Mouse (Mus musculus) frontal cortex, adult (tissue): ENCODE measurements at regions not wholly inside any gene's neighbourhood (a gene's known extent, or its start where the extent isn't known, plus 50 kb on each side); places are given as distances from the start of the nearest gene placed in this dataset.
A peak's percentile ranks its signal among the peaks of the same experiment; 100 is the strongest.
"Not testable (repeated sequence)": the region's sequence is repeated elsewhere in the genome, so short reads cannot be mapped to it uniquely, and the experiment has no call there.

ENCODE experiments used
- ATAC-seq: cut with Nextera tagmentation; 2 replicates; pipeline ENCODE4 v1.9.2; 2017; ENCODE audit warnings: mild to moderate bottlenecking, moderate library complexity, mixed read lengths; ENCODE audit not compliant: low TSS enrichment

DNA sequence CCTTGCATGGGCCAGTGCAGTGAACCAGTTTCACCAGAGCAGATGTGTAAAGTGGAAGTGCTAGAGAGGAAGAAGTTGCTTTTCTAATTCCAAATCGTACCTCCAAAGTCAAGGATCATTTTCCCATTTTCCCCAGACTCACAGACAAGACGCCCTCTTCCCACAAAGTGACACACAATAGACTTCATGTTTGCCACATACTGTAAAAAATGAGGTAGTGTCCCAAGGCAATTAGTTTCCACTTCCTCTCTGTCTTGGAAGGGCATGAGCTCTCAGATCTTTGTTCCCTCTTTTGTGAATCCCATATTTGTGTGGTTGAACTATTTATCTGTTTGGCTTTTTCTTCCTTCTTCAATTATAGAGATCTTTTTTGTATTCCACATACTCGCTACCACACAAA is 137.0 kb downstream of the Sptssa start:
- no peak for ATAC-seq

DNA sequence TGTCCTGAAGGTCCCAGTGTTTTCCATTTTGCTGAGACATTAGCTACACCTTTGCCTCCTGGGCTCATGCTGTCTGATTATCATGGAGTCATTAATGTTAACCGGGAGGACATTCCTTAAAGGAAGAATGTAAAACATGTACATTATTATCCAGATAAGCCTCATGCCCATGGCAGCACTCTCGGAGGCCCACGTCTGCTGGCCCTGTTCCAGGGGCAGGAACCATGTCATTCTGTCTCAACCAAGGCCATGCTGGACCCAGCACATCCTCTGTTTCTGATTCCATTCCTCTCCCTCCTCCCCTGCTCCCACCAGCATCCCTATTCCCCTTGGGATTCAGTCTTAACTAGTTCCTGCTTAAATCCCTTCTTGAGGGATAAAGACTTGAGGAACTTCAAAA is 139.1 kb downstream of the Sptssa start:
- ATAC-seq: no peak

DNA sequence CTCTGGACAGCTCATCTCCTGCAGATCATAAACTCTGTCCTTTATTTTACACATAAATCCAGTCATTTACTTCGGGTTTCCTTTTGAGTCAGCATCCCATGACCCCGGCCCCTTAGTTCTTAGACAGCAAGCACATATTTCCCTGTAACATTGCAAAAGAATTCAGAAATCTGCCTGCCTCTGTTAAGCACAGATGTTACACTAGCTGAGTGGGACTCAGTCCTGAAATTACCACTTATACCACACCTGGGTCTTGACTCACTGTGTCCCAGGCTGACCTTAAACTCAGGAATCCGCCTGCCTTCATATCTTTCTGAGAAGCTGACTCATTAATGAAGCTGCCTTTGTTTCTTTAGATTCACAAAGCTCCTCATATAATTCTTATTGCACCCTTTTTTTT is 139.9 kb downstream of the Sptssa start:
- no peak for ATAC-seq

- not testable (repeated sequence) for ATAC-seq
Observed at GRCm38 (mm10) chr12:54516039-54516438, 140.3 kb downstream of the Sptssa start.

DNA sequence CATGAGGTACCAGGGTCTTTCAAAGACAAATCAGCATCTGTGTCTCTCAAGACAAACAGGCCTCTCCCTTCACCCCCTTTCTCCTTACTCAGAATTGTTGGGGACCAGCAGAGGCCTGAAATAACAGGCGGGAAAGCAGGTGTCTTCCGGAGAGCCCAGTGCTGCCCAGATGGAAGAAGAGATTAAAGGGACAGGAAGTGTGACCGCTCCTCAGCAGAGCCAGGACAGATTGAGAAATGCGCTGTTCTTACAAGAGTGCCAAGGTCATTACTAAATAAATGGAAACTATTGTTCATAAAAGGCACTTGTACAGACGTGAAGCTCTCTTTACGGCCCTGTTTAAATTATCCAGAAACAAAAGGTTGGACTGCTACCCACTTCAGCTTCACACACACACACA is 146.5 kb downstream of the Sptssa start:
- no peak for ATAC-seq

DNA sequence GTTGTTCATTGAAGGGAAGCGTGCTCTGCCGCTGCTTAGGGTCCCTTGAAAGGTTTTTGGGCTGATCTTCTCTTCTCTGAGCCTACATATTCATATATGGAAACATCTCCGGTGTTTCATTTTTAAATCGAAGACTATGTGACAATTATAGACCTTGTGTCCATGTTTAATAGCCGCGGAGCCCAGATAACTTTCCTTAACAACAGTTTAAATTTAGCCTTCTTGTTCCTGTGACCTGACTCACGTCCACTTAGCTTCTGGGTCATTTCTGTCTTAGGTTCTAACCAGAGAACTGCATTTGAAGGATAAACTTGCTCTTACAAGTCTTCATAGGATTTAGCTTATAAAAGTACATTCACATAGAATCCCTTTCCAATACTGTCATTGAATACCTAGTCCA is 153.6 kb downstream of the Sptssa start:
- ATAC-seq: no peak

- ATAC-seq: no peak
Observed at GRCm38 (mm10) chr12:54499963-54500362, 156.4 kb downstream of the Sptssa start.

GRCm38 (mm10) chr12:54495701-54496374 is 160.5 kb downstream of the Sptssa start:
- ATAC-seq: no peak

DNA sequence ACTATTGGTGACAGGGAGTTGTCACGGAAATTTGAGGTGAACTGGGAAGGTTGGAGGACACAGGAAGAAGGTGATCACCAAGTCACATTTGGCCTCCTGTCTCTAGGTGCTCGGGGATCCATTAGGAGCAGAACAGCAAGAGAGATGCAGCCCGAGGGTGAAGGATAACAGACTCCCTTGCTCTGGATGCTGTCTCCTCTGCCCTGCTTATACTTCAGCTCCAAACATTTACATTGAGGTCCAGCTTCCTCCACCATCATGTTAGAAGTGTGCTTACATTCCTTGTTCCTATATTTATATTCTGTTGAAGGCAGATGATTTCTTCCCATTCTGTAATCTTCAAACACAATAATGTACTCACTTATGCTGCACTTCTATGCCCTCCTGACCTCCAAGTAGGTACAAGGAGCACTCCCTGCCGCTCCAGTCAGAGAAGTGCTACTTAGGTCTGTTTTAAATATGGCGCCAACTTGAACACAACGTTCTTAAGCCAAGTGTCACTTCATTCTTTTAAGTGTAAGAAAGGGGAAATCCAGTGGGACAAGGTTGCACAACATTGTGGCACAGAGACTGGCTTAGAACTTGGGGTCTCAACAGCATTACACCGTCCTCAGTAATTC is 161.5 kb downstream of the Sptssa start:
- ATAC-seq: no peak

DNA sequence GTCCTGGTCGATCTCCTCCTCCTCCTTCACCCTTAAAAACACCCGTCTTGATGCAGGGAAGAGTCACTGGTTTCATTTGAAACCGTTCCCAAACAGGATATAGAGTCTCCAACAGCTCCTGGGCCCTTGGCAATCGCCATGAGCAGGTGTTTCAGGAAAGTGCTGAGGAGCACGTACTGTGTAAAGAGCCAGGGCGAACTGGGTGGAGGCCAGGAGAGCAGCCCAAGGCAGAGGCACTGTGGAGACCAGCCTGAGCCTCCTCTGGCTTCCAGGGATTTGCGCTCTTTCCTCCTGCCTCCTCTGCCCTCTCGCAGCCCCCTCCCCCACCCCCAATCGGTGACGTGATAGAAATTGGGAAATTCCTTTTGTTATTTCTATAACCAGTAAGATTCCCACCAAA is 163.6 kb downstream of the Sptssa start:
- ATAC-seq: no peak

- no peak for ATAC-seq
Observed at GRCm38 (mm10) chr12:54490460-54490859, 165.9 kb downstream of the Sptssa start.

DNA sequence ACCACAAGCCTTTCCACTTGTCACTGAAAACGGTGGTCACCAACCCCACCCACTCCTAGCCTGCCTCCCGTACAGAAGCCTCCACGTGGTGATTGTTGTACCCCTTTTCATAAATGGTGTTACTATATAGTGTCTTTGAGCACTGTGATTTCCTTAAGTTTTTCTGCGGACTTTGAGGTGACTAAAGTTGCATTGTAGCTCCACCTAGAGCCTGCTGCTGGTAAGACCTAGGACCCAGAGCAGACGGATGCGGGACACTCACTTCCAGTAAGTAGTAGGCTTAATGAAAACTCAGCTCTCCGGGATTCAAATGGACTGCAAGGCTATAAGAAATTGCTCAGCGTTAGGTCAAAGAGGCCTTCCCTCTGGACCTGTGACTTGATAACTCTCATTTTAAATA is 166.7 kb downstream of the Sptssa start:
- ATAC-seq: peak; percentile 96

DNA sequence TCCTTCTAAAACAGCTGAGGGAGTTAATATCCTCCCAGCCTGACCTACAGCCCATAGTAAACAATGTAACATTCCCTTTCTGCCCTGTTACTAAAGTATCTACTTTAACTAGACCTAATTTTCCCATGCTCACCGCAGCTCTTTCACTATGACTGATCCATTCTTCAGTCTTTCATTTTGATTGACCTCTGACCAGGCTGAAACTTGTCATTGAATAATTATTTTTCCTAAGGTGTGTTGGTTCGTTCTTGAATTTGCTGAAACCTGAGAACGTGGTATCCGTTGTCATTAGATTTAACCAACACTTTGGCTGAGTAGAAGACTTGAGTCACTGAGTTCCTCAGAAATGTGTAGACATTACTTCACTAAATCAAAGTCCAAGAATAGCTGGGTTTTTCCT is 168.7 kb downstream of the Sptssa start:
- no peak for ATAC-seq

DNA sequence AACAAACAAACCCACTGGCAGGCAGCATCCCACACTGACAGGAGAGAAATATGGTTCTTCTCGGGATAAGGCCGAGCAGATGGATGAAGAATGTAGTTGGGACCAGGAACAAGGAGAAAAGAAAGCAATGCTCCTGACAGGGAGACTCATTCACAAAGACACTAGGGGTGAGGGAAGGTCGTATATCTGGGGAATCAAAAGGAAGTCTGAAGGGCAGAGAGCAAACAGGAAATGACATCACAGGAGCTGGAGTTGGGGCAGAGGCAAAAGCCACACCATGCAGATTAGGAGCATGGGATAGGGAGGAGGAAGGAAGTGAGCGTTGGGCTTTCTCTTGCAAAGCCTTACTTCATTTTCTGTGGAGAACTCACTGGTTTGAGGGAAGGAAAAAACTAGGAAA is 174.4 kb downstream of the Sptssa start:
- ATAC-seq: no peak

DNA sequence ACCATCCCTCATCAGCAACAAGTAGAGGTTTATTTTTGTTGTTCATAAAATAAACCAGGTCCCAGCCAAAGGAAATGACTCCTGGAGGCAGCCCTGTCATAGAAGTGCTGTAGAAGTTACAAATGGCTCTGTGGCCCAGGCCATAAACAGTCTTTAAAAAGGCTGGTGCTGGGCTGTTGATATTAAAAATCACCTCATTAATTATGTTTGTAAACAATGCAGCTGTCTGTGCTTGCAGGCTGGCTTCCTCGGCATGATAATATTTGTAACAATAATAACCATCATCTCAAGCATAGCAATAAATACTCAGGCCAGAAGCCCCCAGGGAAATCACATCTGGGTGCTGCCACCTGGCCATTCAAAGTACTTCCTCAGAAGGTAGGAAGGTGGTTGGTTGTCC is 176.5 kb downstream of the Sptssa start:
- no peak for ATAC-seq

- ATAC-seq: no peak
Observed at GRCm38 (mm10) chr12:54472881-54473280, 183.5 kb downstream of the Sptssa start.

DNA sequence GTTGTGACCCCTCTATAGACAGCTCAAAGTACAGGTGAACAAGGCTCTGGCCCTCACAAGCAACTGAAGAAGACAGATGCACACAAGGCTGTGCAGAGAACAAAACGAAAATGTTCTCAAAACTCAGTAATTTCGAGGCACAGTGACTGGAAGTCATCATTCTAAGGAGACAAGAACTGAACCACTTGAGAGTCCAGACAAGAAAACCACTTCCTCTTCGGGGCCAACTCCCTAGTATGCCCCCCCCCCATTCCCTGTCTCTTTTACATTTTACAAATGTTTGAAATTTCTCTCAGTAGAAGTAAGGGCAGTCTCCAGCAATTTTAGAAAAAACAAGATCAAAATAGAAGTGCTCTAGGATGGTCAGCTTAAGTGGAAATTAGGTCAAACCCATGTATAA is 184.0 kb downstream of the Sptssa start:
- ATAC-seq: no peak

DNA sequence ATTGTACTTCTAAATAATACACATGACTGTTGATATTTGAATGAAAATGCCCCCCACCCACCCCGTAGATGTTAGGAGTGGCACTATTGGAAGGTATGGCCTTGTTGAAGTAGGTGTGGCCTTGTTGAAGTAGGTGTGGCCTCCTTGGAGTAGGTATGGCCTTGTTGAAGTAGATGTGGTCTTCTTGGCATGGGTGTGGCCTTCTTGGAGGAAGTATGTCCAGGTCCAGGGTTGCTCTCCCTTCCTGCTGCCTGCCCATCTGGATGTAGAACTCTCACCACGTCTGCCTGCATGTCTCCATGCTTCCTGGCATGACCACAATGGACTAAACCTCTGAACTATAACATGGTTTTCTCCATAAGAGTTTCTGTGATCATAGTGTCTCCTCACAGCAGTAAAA is 188.7 kb downstream of the Sptssa start:
- no peak for ATAC-seq

- ATAC-seq: no peak
Observed at GRCm38 (mm10) chr12:54463806-54464205, 192.6 kb downstream of the Sptssa start.

- no peak for ATAC-seq
Observed at GRCm38 (mm10) chr12:54461411-54461810, 195.0 kb downstream of the Sptssa start.

DNA sequence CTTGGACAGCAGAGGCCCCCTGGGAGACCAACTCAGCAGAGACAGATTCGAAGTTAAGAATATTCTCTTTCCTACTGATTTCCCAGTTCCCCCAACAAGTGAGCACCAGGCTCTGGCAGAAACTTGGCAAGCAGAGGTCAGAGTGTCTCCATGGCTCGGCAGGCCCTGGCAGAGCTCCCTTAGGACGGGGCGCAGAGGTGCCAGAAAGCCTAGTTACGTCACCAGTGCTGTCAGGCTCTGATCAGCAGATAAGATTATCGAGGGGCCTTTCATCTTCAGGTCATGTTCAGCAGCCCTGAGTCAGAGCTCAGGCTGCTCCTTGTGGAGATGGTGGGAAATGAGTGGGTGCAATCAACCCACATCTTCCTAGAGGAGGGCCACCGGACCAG is 196.2 kb downstream of the Sptssa start:
- ATAC-seq: no peak

- no peak for ATAC-seq
Observed at GRCm38 (mm10) chr12:54459462-54460134, 196.8 kb downstream of the Sptssa start.

DNA sequence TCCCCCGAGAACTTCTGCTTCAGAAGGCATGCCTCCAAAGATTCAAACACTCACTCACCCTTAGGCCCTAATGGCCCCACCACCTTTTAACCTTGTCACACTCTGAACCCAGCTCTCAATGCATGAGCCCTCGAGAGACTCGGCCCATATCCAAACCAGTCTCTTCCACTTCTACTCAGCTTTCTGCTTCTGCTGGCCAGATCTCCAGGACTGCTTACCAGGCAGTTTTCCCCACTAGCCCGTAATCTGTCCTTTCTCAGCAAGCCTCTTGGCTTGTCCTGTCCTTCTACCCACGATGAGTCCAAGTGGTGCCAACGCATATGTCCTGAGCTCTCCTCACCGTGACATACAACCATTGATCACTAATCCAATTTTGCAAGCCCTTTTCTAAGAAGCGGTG is 199.6 kb downstream of the Sptssa start:
- no peak for ATAC-seq
